9 mouse cellular contexts compared by ENCODE assay signal in the genomic region with DNA sequence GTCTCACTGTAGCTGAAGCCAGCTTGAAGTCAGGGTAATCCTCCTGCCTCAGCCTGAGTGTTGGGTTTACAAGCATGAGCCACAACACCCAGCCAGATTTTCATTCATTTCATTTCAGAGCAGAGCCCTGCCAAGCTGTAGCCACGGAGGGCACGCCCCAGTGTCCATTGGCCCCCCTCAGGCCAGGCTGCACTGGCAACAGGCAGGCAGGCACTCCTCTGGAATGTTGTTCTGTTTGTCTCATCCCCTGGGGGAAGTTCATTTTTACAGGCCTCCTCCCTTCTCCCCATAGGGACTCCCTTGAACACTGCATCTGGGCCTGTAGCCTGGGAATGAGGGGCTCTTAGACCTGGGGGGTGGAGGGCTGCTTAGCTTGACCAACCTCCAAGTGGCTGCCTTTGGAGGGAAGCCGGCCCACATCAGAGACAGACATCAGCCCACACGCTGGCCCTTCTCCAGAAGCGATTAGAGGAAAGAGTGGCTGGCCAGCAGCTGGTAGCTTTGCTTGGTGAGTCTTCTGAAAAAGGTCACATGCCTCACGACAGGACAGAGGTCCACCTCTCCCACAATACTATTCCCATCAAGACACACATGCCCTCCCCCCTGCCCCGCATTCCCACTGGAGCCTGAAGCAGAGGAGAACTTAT. TPM values are rescaled to one million over a fixed set of nuclear protein-coding genes. Genes with fewer than 3 reads are reported as not detected.
DNase-seq lines count a peak whose midpoint lies in the region; ATAC-seq and TF ChIP-seq lines count a peak whose summit lies in the region.
"Had no signal": no experiment of that assay in that cellular context is flagged by ENCODE, and none has a peak within 500 bp of the region (broad histone marks: within the 10 kb centered on the region; RNA-seq: fewer than 3 reads in every experiment).

No protein-coding gene starts in this region.

- H3K9ac ChIP-seq in embryonic facial prominence, embryonic 14.5 days (ENCODE audit: low read depth, low read length), result no peak overlapping the region

- no peak overlapping the region for H3K4me2 ChIP-seq in embryonic facial prominence, embryonic 14.5 days (ENCODE audit: low read depth, low read length)
- peak overlapping the region; percentile 62 for H3K4me2 ChIP-seq in myocyte (ENCODE audit: low read depth)

- peaks cover 23% of the 10 kb centered on the region for H3K4me1 ChIP-seq in embryonic facial prominence, embryonic 14.5 days (ENCODE audit: control insufficient read depth, insufficient read depth, low read length)

- 37% methylated on average over 7 of the region's 7 CpGs for WGBS in embryonic facial prominence, embryonic 14.5 days

- peaks cover 39% of the 10 kb centered on the region for H3K79me2 ChIP-seq in myocyte (ENCODE audit: control insufficient read depth, insufficient read depth)

- H3K27ac ChIP-seq in embryonic facial prominence, embryonic 14.5 days (replicated peaks; ENCODE audit: low read depth, low read length), result peak overlapping the region; percentile 53

- no peak overlapping the region for H3ac ChIP-seq in myocyte (ENCODE audit: control insufficient read depth, insufficient read length)

- peak; percentile 49 for DNase-seq in layer of hippocampus, adult 11-12 months (ENCODE audit: low spot score)
- DNase-seq in layer of hippocampus, adult 18-20 months (ENCODE audit: low spot score in 2 of 2), result no peak
- peak; percentile 82 for DNase-seq in embryonic facial prominence, embryonic 14.5 days (ENCODE audit: low spot score)
- DNase-seq in heart, postnatal 36 days, result peak; percentile 68 to 80
- DNase-seq in left cerebral cortex, postnatal 4 days, result peak; percentile 66
- no peak for DNase-seq in thymus, postnatal 0 days (ENCODE audit: low spot score)
- DNase-seq in frontal cortex, postnatal 25 days (ENCODE audit: low spot score in 2 of 2), result no peak

- no peaks in the 10 kb centered on the region for H3K36me3 ChIP-seq in embryonic facial prominence, embryonic 14.5 days (ENCODE audit: control insufficient read depth, insufficient read depth, low read length)
- H3K36me3 ChIP-seq in myocyte (ENCODE audit: control insufficient read depth, insufficient read depth), result no peaks in the 10 kb centered on the region

- peak; percentile 20 for TF ChIP-seq POLR2A in myocyte (IDR thresholded peaks at IDR 0.05; ENCODE audit: insufficient read length, low read depth)

- H3K4me3 ChIP-seq in embryonic facial prominence, embryonic 14.5 days (ENCODE audit: low read depth, low read length), result no peak overlapping the region
- H3K4me3 ChIP-seq in myocyte, result no peak overlapping the region
- H3K4me3 ChIP-seq: erythroblast, embryonic 14.5 days had no signal

- intact Hi-C loops in heart, postnatal 36 days (cut with DNase I), result no loop called here
- intact Hi-C loops in left cerebral cortex, postnatal 4 days (cut with DNase I), result no loop called here

- H3K27me3 ChIP-seq in embryonic facial prominence, embryonic 14.5 days (replicated peaks; ENCODE audit: control insufficient read depth, insufficient read depth, low read length), result no peaks in the 10 kb centered on the region
- no peaks in the 10 kb centered on the region for H3K27me3 ChIP-seq in myocyte (ENCODE audit: control insufficient read depth, insufficient read depth, insufficient read length)

- H3K9me3 ChIP-seq in embryonic facial prominence, embryonic 14.5 days (ENCODE audit: control insufficient read depth, low read length), result no peaks in the 10 kb centered on the region

- ATAC-seq in embryonic facial prominence, embryonic 14.5 days (ENCODE audit: low read depth), result peak; percentile 62

TF ChIP-seq in myocyte, 11 proteins besides CTCF, POLR2A, EP300 and RAD21:
- TF ChIP-seq CEBPB (IDR thresholded peaks at IDR 0.05; ENCODE audit: insufficient read depth, poor library complexity, severe bottlenecking), result no peak
- TF ChIP-seq MAX (IDR thresholded peaks at IDR 0.05; ENCODE audit: low read depth), result no peak
- no peak for TF ChIP-seq POLR2AphosphoS2 (IDR thresholded peaks at IDR 0.05; ENCODE audit: insufficient read length, low read depth)
- no peak for TF ChIP-seq REST (IDR thresholded peaks at IDR 0.05; ENCODE audit: insufficient read depth, insufficient read length)
- TF ChIP-seq SRF (IDR thresholded peaks at IDR 0.05; ENCODE audit: control insufficient read depth, insufficient read length, low read depth), result no peak
- peak in 2 of 3 experiments; percentile 81 to 84 for TF ChIP-seq MYOG (IDR thresholded peaks at IDR 0.05; ENCODE audit: control insufficient read depth in 1 of 3, insufficient read depth in 1 of 3, insufficient read length in 2 of 3, low read depth in 2 of 3)
- peak; percentile 22 for TF ChIP-seq TCF3 (IDR thresholded peaks at IDR 0.05; ENCODE audit: insufficient read length, low read depth)
- TF ChIP-seq MYOD1 (IDR thresholded peaks at IDR 0.05; ENCODE audit: control insufficient read depth in 1 of 3, insufficient read length in 2 of 3, low read depth in 2 of 3), result peak in 2 of 3 experiments; percentile 79 to 83
- peak; percentile 76 for TF ChIP-seq TCF12 (IDR thresholded peaks at IDR 0.05; ENCODE audit: insufficient read depth, poor library complexity, severe bottlenecking)
- no peak for TF ChIP-seq E2F4 (IDR thresholded peaks at IDR 0.05; ENCODE audit: insufficient read depth)
- TF ChIP-seq USF1 (IDR thresholded peaks at IDR 0.05; ENCODE audit: low read depth), result peak; percentile 84
TF ChIP-seq in myocyte: peak in this region for 5.

RNA-seq across cellular contexts. Expression of gene Tmem184b, which starts 11.8 kb away (rescaled TPM):
- total RNA-seq in layer of hippocampus, adult 18-20 months (2021), result 10 to 100 TPM; 55.0 to 57.9 TPM
- 73.0 and 77.6 TPM in 2 replicates for polyA plus RNA-seq in embryonic facial prominence, embryonic 14.5 days (2014; fragmentation: Nextera tagmentation; extraction: Ambion mirVana)
- total RNA-seq in heart, postnatal 36 days (2021), result 10 to 100 TPM; 37.0 to 43.0 TPM
- 10 to 100 TPM; 49.6 to 53.4 TPM for total RNA-seq in left cerebral cortex, postnatal 4 days (2021)
- polyA plus RNA-seq in myocyte (2012; fragmentation: generic; extraction: Trizol), result 110 TPM
- 30.0 and 37.4 TPM in 2 replicates for polyA plus RNA-seq in thymus, postnatal 0 days (2015; fragmentation: Nextera tagmentation; extraction: Ambion mirVana)

RNA-seq across cellular contexts. Expression of gene Maff, which starts 45.1 kb away (rescaled TPM):
- 1 to 10 TPM; 2.1 TPM for total RNA-seq in layer of hippocampus, adult 18-20 months (2021)
- 2.6 and 2.8 TPM in 2 replicates for polyA plus RNA-seq in embryonic facial prominence, embryonic 14.5 days (2014; fragmentation: Nextera tagmentation; extraction: Ambion mirVana)
- total RNA-seq in heart, postnatal 36 days (2021), result 10 to 100 TPM in 1 of 2 experiments, 1 to 10 TPM in 1; 9.0 to 10.5 TPM
- total RNA-seq in left cerebral cortex, postnatal 4 days (2021), result 1 to 10 TPM; 1.5 to 1.9 TPM
- 15.6 TPM for polyA plus RNA-seq in myocyte (2012; fragmentation: generic; extraction: Trizol)
- polyA plus RNA-seq in thymus, postnatal 0 days (2015; fragmentation: Nextera tagmentation; extraction: Ambion mirVana), result 7.2 and 8.7 TPM in 2 replicates

Comparison
In these comparisons a context has a peak if more than half of its experiments do, and no peak if none do; other contexts are left out.
1. DNase-seq: peak in layer of hippocampus, adult 11-12 months (single experiment), embryonic facial prominence, embryonic 14.5 days (single experiment), heart, postnatal 36 days (2 of 2) and left cerebral cortex, postnatal 4 days (single experiment); none in layer of hippocampus, adult 18-20 months (0 of 2), thymus, postnatal 0 days (single experiment) and frontal cortex, postnatal 25 days (0 of 2).